Mouse (Mus musculus) kidney, embryonic 15.5 days (tissue): ENCODE data around the gene Retreg1. TPM values are rescaled to one million over a fixed set of nuclear protein-coding genes. Genes with fewer than 3 reads are reported as not detected.

Experiments used
- ATAC-seq: fragments of 200-750 bp; cut with Nextera tagmentation; replicated peaks from 2 replicates; pipeline ENCODE4 v1.8.0; 2017; ENCODE audit warnings: moderate TSS enrichment; ENCODE audit not compliant: low FRiP score
- H3K27ac ChIP-seq: fragments of 300-500 bp; sonication (generic); 2 replicates; pipeline ENCODE4 v1.5.1; 2015; ENCODE audit warnings: mild to moderate bottlenecking, inconsistent platforms
- H3K27me3 ChIP-seq: fragments of 300-500 bp; sonication (generic); 2 replicates; pipeline ENCODE4 v1.6.1; 2015; ENCODE audit warnings: inconsistent platforms
- H3K36me3 ChIP-seq: fragments of 300-500 bp; sonication (generic); 2 replicates; pipeline ENCODE4 v1.6.1; 2015; ENCODE audit warnings: inconsistent platforms
- H3K4me1 ChIP-seq: fragments of 300-500 bp; sonication (generic); 2 replicates; pipeline ENCODE4 v1.6.1; 2015; ENCODE audit warnings: inconsistent platforms
- H3K4me2 ChIP-seq: fragments of 300-500 bp; sonication (generic); 2 replicates; pipeline ENCODE4 v1.6.1; 2015; ENCODE audit warnings: moderate library complexity, mild to moderate bottlenecking, inconsistent platforms
- H3K4me3 ChIP-seq: fragments of 300-500 bp; sonication (generic); replicated peaks from 2 replicates; pipeline ENCODE4 v1.5.1; 2015; ENCODE audit warnings: mild to moderate bottlenecking, inconsistent platforms
- H3K9ac ChIP-seq: fragments of 300-500 bp; sonication (generic); 2 replicates; pipeline ENCODE4 v1.6.1; 2015; ENCODE audit warnings: mild to moderate bottlenecking, inconsistent platforms
- H3K9me3 ChIP-seq: fragments of 300-500 bp; sonication (generic); replicated peaks from 2 replicates; pipeline ENCODE4 v1.6.1; 2016; ENCODE audit warnings: inconsistent platforms
- WGBS: fragments of 180-500 bp; shearing (Covaris S2); methylation state at CpG from one replicate; pipeline ENCODE4 v1.1.7; 2015; ENCODE audit warnings: mixed read lengths; 5-methylcytosine and 5-hydroxymethylcytosine counted together
- polyA plus RNA-seq: library from polyadenylated mRNA; unstranded; fragments of >200 nt; fragmentation: Nextera tagmentation; extraction: Ambion mirVana; gene quantifications from 2 replicates; pipeline ENCODE4 v1.2.1, GENCODE M21; 2015

Gene Retreg1
- polyA plus RNA-seq, 1 experiment from 2014 or later, result 16.1 TPM

- Histone ChIP-seq H3K9ac (no peak overlapping the region), H3K9me3 (no peaks in the 10 kb centered on the region), H3K27ac (no peak overlapping the region), H3K4me1 (peaks cover 4% of the 10 kb centered on the region; the same call in 1 of the 2 replicates), H3K4me2 (no peak overlapping the region), H3K27me3 (no peaks in the 10 kb centered on the region), H3K4me3 (no peak overlapping the region), H3K36me3 (no peaks in the 10 kb centered on the region)
- 89% methylated on average over 6 of the region's 6 CpGs for WGBS
- ATAC-seq, result no peak
These were observed 23.1 kb downstream of the Retreg1 start for GRCm38 (mm10) chr15:25866106-25866505.

- H3K9me3 ChIP-seq, result no peaks in the 10 kb centered on the region
- no peak overlapping the region for H3K9ac ChIP-seq
- no peaks in the 10 kb centered on the region for H3K36me3 ChIP-seq
- 45% methylated on average over 5 of the region's 5 CpGs for WGBS
- peaks cover 11% of the 10 kb centered on the region; the same call in 1 of the 2 replicates for H3K4me1 ChIP-seq
- no peaks in the 10 kb centered on the region for H3K27me3 ChIP-seq
- no peak overlapping the region for H3K4me2 ChIP-seq
- no peak overlapping the region for H3K27ac ChIP-seq
- no peak overlapping the region for H3K4me3 ChIP-seq
- ATAC-seq, result no peak
These were observed 26.1 kb downstream of the Retreg1 start for GRCm38 (mm10) chr15:25869129-25869528.

GRCm38 (mm10) chr15:25871470-25871869, 28.5 kb downstream of the Retreg1 start:
- ATAC-seq, result no peak
- 89% methylated on average over 7 of the region's 7 CpGs for WGBS
- H3K4me2 ChIP-seq, result no peak overlapping the region
- H3K36me3 ChIP-seq, result no peaks in the 10 kb centered on the region
- no peak overlapping the region for H3K4me3 ChIP-seq
- H3K4me1 ChIP-seq, result peaks cover 15% of the 10 kb centered on the region; the same call in 1 of the 2 replicates
- no peak overlapping the region for H3K27ac ChIP-seq
- H3K27me3 ChIP-seq, result no peaks in the 10 kb centered on the region
- H3K9me3 ChIP-seq, result no peaks in the 10 kb centered on the region
- H3K9ac ChIP-seq, result no peak overlapping the region

DNA sequence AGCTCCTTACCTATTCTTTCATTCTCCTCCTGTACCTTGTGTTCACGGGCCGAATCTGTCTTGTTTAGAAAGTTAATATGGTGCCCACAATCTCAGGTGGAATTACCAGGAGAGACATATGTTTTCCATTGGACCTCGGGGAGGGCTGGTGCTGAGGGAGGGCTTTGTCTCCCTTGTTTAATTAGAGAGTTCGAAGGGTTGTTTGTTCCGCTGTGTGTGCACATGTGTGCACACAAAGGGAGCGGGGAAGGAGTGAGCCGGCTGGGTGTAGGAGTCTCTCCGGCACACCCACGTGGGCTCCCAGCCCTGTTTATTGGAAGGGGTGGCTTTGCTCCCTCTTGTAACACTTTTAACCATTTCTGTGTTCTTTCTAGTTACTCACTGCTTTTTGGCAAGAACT, 29.1 kb downstream of the Retreg1 start:
- Histone ChIP-seq H3K4me3 (no peak overlapping the region), H3K4me2 (no peak overlapping the region), H3K9me3 (no peaks in the 10 kb centered on the region), H3K4me1 (peaks cover 21% of the 10 kb centered on the region), H3K36me3 (no peaks in the 10 kb centered on the region), H3K27me3 (no peaks in the 10 kb centered on the region), H3K9ac (no peak overlapping the region), H3K27ac (no peak overlapping the region)
- ATAC-seq, result no peak
- WGBS, result 61% methylated on average over 9 of the region's 9 CpGs

DNA sequence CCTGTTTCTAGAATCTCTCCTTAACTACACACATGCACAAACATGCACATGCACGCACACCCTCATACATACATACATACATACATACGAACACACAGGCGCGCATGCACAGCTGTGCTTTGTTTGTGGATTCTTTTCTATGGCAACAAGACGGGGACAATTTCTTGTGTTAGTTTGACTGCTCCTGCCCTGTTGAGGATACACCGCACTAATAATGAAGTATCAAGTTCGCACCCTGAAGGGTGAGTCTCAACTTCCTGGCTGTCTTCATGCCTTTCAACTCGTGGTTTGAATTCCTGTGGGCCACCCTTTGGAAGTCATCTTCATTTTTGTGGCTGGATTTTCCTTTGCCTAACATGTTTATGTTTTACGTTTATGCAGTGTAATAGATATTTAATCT, 29.7 kb downstream of the Retreg1 start:
- H3K4me1 ChIP-seq, result peaks cover 27% of the 10 kb centered on the region
- H3K4me2 ChIP-seq, result no peak overlapping the region
- no peak overlapping the region for H3K9ac ChIP-seq
- H3K9me3 ChIP-seq, result no peaks in the 10 kb centered on the region
- no peaks in the 10 kb centered on the region for H3K27me3 ChIP-seq
- WGBS, result 81% methylated on average over 9 of the region's 9 CpGs
- no peak overlapping the region for H3K27ac ChIP-seq
- no peak overlapping the region for H3K4me3 ChIP-seq
- ATAC-seq, result no peak
- no peaks in the 10 kb centered on the region for H3K36me3 ChIP-seq

GRCm38 (mm10) chr15:25873536-25873935, 30.6 kb downstream of the Retreg1 start:
- Histone ChIP-seq H3K4me3 (no peak overlapping the region), H3K9me3 (no peaks in the 10 kb centered on the region), H3K4me2 (no peak overlapping the region), H3K36me3 (no peaks in the 10 kb centered on the region), H3K27me3 (no peaks in the 10 kb centered on the region), H3K4me1 (peaks cover 31% of the 10 kb centered on the region), H3K9ac (no peak overlapping the region), H3K27ac (no peak overlapping the region)
- WGBS, result 83% methylated on average over 1 of the region's 1 CpGs
- ATAC-seq, result no peak

GRCm38 (mm10) chr15:25876601-25877161, 33.7 kb downstream of the Retreg1 start:
- Histone ChIP-seq H3K36me3 (no peaks in the 10 kb centered on the region), H3K9ac (no peak overlapping the region), H3K27me3 (no peaks in the 10 kb centered on the region), H3K9me3 (no peaks in the 10 kb centered on the region), H3K4me1 (peaks cover 33% of the 10 kb centered on the region), H3K27ac (peak overlapping the region; percentile 90), H3K4me2 (peak overlapping the region; percentile 31; the same call in 1 of the 2 replicates), H3K4me3 (no peak overlapping the region)
- 40% methylated on average over 15 of the region's 15 CpGs for WGBS
- peak; percentile 94 for ATAC-seq

DNA sequence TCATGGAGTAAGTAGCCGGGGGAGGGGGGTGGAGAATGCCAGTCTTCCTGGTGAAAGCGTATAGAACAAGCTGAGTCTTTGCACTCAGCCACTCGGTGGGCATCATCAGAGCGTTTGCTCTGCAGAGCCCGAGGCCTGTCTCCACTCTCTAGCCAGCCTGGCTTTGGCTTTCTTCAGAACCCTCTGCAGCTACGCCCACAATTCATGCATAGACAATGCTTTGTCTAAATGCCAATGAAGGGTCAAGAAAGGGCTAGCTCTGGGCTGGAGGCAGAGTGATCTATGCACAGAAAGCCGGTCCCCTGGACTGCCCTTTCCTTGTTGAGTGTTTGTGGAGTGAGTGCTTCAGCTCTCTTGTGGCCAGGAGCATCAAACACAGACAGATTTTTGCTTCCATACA, 34.8 kb downstream of the Retreg1 start:
- H3K4me1 ChIP-seq, result peaks cover 26% of the 10 kb centered on the region
- H3K9me3 ChIP-seq, result no peaks in the 10 kb centered on the region
- peak overlapping the region; percentile 90 for H3K27ac ChIP-seq
- H3K27me3 ChIP-seq, result no peaks in the 10 kb centered on the region
- H3K4me3 ChIP-seq, result no peak overlapping the region
- H3K9ac ChIP-seq, result no peak overlapping the region
- no peak for ATAC-seq
- WGBS, result 69% methylated on average over 7 of the region's 7 CpGs
- no peak overlapping the region for H3K4me2 ChIP-seq
- H3K36me3 ChIP-seq, result no peaks in the 10 kb centered on the region

DNA sequence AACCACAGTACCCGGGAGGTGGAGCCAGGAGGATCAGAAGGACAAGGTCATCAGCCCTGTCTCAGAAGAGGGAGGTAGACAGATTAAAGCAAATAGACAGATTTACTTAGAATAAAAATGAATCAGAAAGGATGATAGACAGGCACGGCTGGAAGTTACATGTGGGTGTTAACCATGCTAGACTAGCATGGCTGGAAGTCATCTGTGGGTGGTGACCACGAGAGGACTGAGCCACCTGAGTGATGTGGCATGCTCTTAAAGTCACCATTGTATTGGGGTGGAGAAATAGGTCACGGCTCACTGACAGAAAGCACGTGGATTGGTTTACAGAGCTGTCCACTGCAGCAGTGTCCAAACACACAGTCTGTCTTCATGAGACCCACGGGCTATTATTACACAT, 36.2 kb downstream of the Retreg1 start:
- no peak overlapping the region for H3K4me2 ChIP-seq
- H3K4me3 ChIP-seq, result no peak overlapping the region
- 56% methylated on average over 6 of the region's 6 CpGs for WGBS
- H3K27me3 ChIP-seq, result no peaks in the 10 kb centered on the region
- H3K27ac ChIP-seq, result no peak overlapping the region
- no peak overlapping the region for H3K9ac ChIP-seq
- peaks cover 29% of the 10 kb centered on the region for H3K4me1 ChIP-seq
- no peaks in the 10 kb centered on the region for H3K36me3 ChIP-seq
- no peak for ATAC-seq
- no peaks in the 10 kb centered on the region for H3K9me3 ChIP-seq

GRCm38 (mm10) chr15:25880192-25880591, 37.2 kb downstream of the Retreg1 start:
- no peak overlapping the region for H3K9ac ChIP-seq
- peaks cover 29% of the 10 kb centered on the region for H3K4me1 ChIP-seq
- no peak overlapping the region for H3K27ac ChIP-seq
- no peaks in the 10 kb centered on the region for H3K27me3 ChIP-seq
- no peaks in the 10 kb centered on the region for H3K9me3 ChIP-seq
- H3K4me2 ChIP-seq, result no peak overlapping the region
- no peaks in the 10 kb centered on the region for H3K36me3 ChIP-seq
- WGBS, result 87% methylated on average over 5 of the region's 5 CpGs
- no peak for ATAC-seq
- H3K4me3 ChIP-seq, result no peak overlapping the region

DNA sequence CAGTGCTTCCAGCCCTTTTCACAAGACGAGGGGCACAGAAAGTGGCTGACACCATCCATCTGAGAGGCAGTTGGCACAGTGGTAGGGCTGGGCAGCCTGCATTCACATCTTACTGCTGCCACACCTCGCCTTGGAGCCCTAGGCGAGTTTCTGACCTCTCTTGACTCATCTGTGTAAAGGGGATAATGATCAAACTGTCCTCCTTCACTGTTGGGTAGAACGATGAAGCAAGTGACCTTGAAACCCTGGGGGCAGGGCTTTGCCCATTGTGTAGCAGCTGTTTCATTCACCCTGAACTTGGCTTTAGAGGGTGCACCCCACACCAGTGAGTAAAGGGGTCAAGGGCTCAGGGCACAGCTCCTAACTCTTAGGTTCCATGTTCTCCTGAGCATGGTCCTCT, 39.0 kb downstream of the Retreg1 start:
- WGBS, result 69% methylated on average over 4 of the region's 4 CpGs
- no peaks in the 10 kb centered on the region for H3K27me3 ChIP-seq
- H3K4me1 ChIP-seq, result peaks cover 16% of the 10 kb centered on the region
- no peak overlapping the region for H3K4me3 ChIP-seq
- no peaks in the 10 kb centered on the region for H3K9me3 ChIP-seq
- H3K36me3 ChIP-seq, result no peaks in the 10 kb centered on the region
- H3K4me2 ChIP-seq, result no peak overlapping the region
- no peak for ATAC-seq
- H3K9ac ChIP-seq, result no peak overlapping the region
- H3K27ac ChIP-seq, result no peak overlapping the region

- H3K9ac ChIP-seq, result no peak overlapping the region
- H3K4me2 ChIP-seq, result no peak overlapping the region
These were observed 41.5 kb downstream of the Retreg1 start for GRCm38 (mm10) chr15:25884416-25884958.

GRCm38 (mm10) chr15:25886581-25887011, 43.6 kb downstream of the Retreg1 start:
- H3K4me1 ChIP-seq, result peaks cover 5% of the 10 kb centered on the region
- no peak overlapping the region for H3K27ac ChIP-seq
- H3K36me3 ChIP-seq, result no peaks in the 10 kb centered on the region
- no peaks in the 10 kb centered on the region for H3K27me3 ChIP-seq
- no peak overlapping the region for H3K4me2 ChIP-seq
- H3K9me3 ChIP-seq, result no peaks in the 10 kb centered on the region
- WGBS, result 80% methylated on average over 6 of the region's 6 CpGs
- no peak overlapping the region for H3K9ac ChIP-seq
- no peak for ATAC-seq
- no peak overlapping the region for H3K4me3 ChIP-seq

More at GRCm38 (mm10) chr15:25884416-25884958, 41.5 kb downstream of the Retreg1 start:
- ATAC-seq, result no peak
- peaks cover 3% of the 10 kb centered on the region; the same call in 1 of the 2 replicates for H3K4me1 ChIP-seq
- H3K9me3 ChIP-seq, result no peaks in the 10 kb centered on the region
- H3K4me3 ChIP-seq, result no peak overlapping the region
- H3K36me3 ChIP-seq, result no peaks in the 10 kb centered on the region
- 83% methylated on average over 14 of the region's 14 CpGs for WGBS
- no peak overlapping the region for H3K27ac ChIP-seq
- H3K27me3 ChIP-seq, result no peaks in the 10 kb centered on the region
